Mouse (Mus musculus) olfactory bulb, adult 2 months (tissue): ENCODE data around the gene Olig2.

ENCODE experiments used
- CTCF ChIP-seq: fragments of 200-500 bp; IDR thresholded peaks from 2 replicates; pipeline ENCODE4 v1.5.1; 2012; ENCODE audit warnings: low read depth, mild to moderate bottlenecking, low read length, moderate library complexity; ENCODE audit not compliant: insufficient read depth
- POLR2A ChIP-seq: fragments of 200-500 bp; IDR thresholded peaks from 2 replicates; pipeline ENCODE4 v1.6.1; 2012; ENCODE audit warnings: mild to moderate bottlenecking, low read depth, low read length, moderate library complexity; ENCODE audit not compliant: insufficient read depth

GRCm38 (mm10) chr16:91219246-91219645 is 6.0 kb upstream of the Olig2 start:
- TF ChIP-seq CTCF, result no peak
- no peak for TF ChIP-seq POLR2A
